In genomic region chr11:25142833-25143232, GRCm38 (mm10) we compare ENCODE assay signal across 24 mouse cellular contexts.
"Had no signal": no experiment of that assay in that cellular context is flagged by ENCODE, and none has a peak within 500 bp of the region (broad histone marks: within the 10 kb centered on the region; RNA-seq: fewer than 3 reads in every experiment).

No protein-coding gene starts in this region.

- H3K4me2 ChIP-seq: heart, embryonic 11.5 days; heart, embryonic 13.5 days; heart, embryonic 15.5 days; hindbrain, embryonic 13.5 days; hindbrain, embryonic 15.5 days; kidney, embryonic 15.5 days; limb, embryonic 15.5 days; liver, embryonic 12.5 days had no signal

- H3K9ac ChIP-seq: heart, embryonic 13.5 days; heart, embryonic 15.5 days; hindbrain, embryonic 13.5 days; hindbrain, embryonic 15.5 days; kidney, embryonic 15.5 days; limb, embryonic 15.5 days; liver, embryonic 12.5 days had no signal

- H3K4me3 ChIP-seq: heart, adult 2 months; heart, embryonic 13.5 days; heart, embryonic 15.5 days; hindbrain, embryonic 13.5 days; hindbrain, embryonic 15.5 days; kidney, embryonic 15.5 days; layer of hippocampus, adult 2 months; left cerebral cortex, adult 2 months; limb, embryonic 15.5 days; liver, embryonic 12.5 days had no signal

- H3K27me3 ChIP-seq: heart, embryonic 13.5 days; heart, embryonic 15.5 days; hindbrain, embryonic 13.5 days; hindbrain, embryonic 15.5 days; kidney, embryonic 15.5 days; limb, embryonic 15.5 days; liver, embryonic 12.5 days had no signal

- H3K9me3 ChIP-seq: heart, embryonic 13.5 days; heart, embryonic 15.5 days; hindbrain, embryonic 13.5 days; hindbrain, embryonic 15.5 days; kidney, embryonic 15.5 days; limb, embryonic 15.5 days; liver, embryonic 12.5 days had no signal

- H3K27ac ChIP-seq: heart, adult 2 months; heart, embryonic 13.5 days; heart, embryonic 15.5 days; hindbrain, embryonic 13.5 days; hindbrain, embryonic 15.5 days; hindbrain, postnatal 0 days; kidney, embryonic 15.5 days; kidney, postnatal 0 days; layer of hippocampus, adult 2 months; left cerebral cortex, adult 2 months; limb, embryonic 15.5 days; liver, embryonic 12.5 days had no signal

- H3K36me3 ChIP-seq: heart, embryonic 13.5 days; heart, embryonic 15.5 days; hindbrain, embryonic 13.5 days; hindbrain, embryonic 15.5 days; kidney, embryonic 15.5 days; limb, embryonic 15.5 days; liver, embryonic 12.5 days had no signal

- ATAC-seq: hindbrain, postnatal 0 days; intestine, embryonic 16.5 days; liver, embryonic 12.5 days had no signal

- DNase-seq: gastrocnemius, postnatal 14 days; gastrocnemius, postnatal 36 days; heart, adult 11 months; heart, adult 2 months; heart, postnatal 14 days; heart, postnatal 36 days; kidney, adult 11 months; kidney, adult 2 months; kidney, adult 9 months; kidney, postnatal 25 days; kidney, postnatal 4 days had no signal

- H3K4me1 ChIP-seq: heart, embryonic 13.5 days; heart, embryonic 15.5 days; hindbrain, embryonic 13.5 days; hindbrain, embryonic 15.5 days; kidney, embryonic 15.5 days; limb, embryonic 15.5 days; liver, embryonic 12.5 days had no signal
